Mouse (Mus musculus) MEL (cell line): ENCODE data around the gene Snap47.

Source experiments
- BHLHE40 ChIP-seq: IDR thresholded peaks from 2 replicates; pipeline ENCODE4 v1.6.1; 2012; ENCODE audit warnings: low read depth, mild to moderate bottlenecking, inconsistent platforms, low read length, improper control_type of control experiment, borderline replicate concordance
- CTCF ChIP-seq, 3 experiments: IDR thresholded peaks in 2 of 3; conservative IDR thresholded peaks in 1 of 3; 2 replicates each; pipeline ENCODE4 v1.5.1; 2011 to 2012; ENCODE audit warnings: low read length in 3 of 3, low read depth in 2 of 3, mild to moderate bottlenecking in 2 of 3, improper control_type of control experiment in 1 of 3, inconsistent platforms in 1 of 3, mixed read lengths in 1 of 3, moderate library complexity in 1 of 3; ENCODE audit not compliant: control insufficient read depth in 1 of 3, insufficient read depth in 1 of 3, poor library complexity in 1 of 3, severe bottlenecking in 1 of 3
- EP300 ChIP-seq, 2 experiments: IDR thresholded peaks; 2 replicates each; pipeline ENCODE4 v1.6.1; 2011; ENCODE audit warnings: improper control_type of control experiment in 2 of 2, low read length in 2 of 2, low read depth in 1 of 2, mild to moderate bottlenecking in 1 of 2

- TF ChIP-seq CTCF (IDR thresholded peaks at IDR 0.05 in 2 of 3, conservative IDR thresholded peaks at IDR 0.05 in 1 of 3; ENCODE audit: control insufficient read depth in 1 of 3, insufficient read depth in 1 of 3, low read depth in 2 of 3, low read length in 3 of 3, poor library complexity in 1 of 3, severe bottlenecking in 1 of 3) = no peak
- no peak for TF ChIP-seq BHLHE40
- no peak for TF ChIP-seq EP300 (IDR thresholded peaks at IDR 0.05; ENCODE audit: low read depth in 1 of 2, low read length in 2 of 2)
Measured at GRCm38 (mm10) chr11:59379547-59379946, 71.4 kb downstream of the Snap47 start.
